Mouse (Mus musculus): ENCODE results near the gene Spryd3.
"Not testable (repeated sequence)": the region's sequence is repeated elsewhere in the genome, so short reads cannot be mapped to it uniquely, and the experiment has no call there.

Spryd3 gene

DNA sequence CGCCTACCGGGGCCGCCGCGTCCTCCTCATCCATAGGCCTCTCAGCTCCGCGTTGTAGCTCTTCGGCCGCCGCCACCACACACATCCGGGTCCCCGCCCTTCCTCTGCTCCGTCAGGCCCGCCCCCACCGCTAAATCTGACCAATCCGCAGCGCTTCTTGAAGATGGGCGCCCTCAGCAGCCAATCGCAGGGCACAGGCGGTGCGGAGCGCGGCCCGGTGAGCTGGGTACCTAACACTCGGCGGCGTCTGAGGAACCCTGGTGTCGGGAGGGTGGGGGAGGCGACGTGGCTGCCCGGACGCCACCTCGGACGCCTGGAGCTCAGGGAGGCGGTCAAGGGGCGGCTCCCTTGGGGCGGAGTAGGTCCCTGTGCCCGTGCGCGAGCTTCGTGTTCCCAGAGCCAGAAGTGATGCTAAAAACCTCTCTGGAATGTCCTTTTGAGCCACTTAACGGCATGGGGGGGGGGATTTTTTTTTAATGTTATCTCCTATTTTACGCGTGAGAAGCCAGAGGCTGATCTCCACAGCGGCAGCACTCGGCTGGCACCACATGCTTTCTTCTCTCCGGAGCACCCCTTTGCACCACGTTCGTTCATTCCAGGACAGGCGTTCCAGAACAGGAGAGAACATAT lies at the start of gene Spryd3:
TSS of gene Spryd3 (minus strand) at position 106 of the 630 bp plus-strand sequence.
- peak; percentile 96 for DNase-seq (ENCODE audit: low spot score)

DNA sequence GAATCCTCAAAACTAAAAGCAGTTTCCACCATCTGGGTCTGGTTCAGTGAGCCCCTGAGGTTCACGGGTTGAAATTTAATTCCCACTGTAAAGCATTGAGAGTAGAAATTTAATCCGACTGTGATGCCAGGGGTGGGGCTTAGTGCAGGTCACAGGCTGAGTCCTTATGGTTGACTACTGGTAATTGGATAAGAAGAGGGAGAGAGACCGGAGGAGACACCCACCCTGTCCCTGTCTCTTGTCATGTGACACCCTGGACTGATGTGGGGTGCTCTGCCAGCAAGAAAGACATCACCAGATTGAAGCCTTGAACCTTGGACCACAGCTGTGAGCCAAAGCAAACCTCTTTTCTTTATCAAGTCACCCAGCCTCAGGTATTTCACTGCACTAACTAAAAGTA lies 47.0 kb upstream of the Spryd3 start:
- no peak for DNase-seq (ENCODE audit: low spot score)

DNA sequence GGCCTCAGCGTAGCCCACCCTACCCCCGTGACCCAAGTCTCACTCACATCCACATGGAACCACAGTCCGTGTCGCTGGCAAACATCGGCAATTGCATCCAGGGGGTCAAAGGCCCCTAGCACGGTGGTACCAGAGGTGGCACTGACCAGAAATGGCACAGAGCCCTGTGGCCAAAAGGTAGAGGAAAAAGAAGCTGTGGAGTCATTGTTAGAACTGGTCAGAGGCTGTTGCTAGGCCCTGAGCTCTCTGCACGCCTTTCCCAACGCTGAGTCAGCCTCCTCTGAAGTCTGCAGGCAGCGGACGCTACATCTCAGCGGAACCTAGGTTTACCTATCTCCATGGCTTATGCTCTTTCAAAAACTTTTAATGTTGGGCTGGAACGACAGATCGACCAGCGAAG lies 43.9 kb upstream of the Spryd3 start:
- DNase-seq (ENCODE audit: low spot score), result no peak

DNA sequence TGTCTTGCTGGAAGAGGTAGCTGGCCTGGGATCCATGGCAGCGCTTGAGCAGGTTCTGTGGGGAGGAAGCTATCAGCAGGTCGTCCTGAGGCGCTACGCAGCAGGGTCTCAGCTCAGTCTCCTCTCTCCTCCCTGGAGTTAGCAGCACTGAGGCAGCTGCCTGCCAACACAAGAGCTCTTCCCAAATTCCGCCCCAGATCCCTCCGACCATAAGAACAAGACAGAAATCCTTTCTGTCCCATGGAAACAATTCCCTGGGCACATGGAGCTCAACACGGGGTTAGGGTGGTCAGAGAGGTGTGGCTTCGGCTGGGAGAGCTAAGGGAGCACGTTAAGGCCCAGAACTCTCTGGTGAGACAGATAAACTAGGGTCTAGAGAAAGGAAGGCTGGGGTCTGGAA lies 43.1 kb upstream of the Spryd3 start:
- no peak for DNase-seq (ENCODE audit: low spot score)

DNA sequence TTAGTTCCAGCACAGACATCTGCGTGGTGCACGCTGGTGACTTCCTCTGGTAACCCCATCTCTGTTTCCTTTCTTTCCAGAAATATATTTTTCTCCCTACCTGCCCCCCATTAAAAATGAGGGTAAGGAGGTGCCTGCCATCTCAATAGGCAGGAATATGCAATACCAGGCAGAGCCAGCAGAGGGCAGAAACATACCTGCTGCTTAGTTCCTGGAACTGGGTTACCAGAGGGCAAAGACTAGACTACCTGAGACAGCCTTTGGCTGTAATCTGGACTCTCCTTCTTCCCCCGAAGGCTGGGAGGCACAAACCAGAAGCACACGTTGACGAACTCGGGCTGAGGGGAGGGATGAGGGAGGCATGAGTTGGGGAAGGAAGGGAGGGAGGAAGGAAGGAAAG lies 42.2 kb upstream of the Spryd3 start:
- DNase-seq (ENCODE audit: low spot score), result peak; percentile 87

DNA sequence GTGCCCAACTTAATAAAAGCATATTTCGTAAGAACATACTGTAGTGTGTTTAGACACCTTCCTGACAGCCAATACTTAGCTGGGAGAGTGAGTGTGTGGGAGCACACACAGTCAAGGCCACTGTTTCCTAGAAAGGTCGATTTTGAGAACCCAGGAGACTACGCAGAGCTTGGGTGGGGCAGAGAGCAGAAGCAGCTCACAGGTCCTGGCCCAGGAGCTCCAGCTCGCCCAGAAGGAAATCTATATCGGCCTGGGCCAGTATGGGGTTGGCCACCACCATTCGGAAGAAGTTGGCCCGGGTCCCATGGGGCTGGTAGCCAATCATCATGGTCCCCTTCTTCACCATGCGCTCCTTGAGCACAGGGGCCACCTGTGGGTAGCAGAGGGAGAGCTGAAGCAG lies 41.4 kb upstream of the Spryd3 start:
- DNase-seq (ENCODE audit: low spot score), result no peak

DNA sequence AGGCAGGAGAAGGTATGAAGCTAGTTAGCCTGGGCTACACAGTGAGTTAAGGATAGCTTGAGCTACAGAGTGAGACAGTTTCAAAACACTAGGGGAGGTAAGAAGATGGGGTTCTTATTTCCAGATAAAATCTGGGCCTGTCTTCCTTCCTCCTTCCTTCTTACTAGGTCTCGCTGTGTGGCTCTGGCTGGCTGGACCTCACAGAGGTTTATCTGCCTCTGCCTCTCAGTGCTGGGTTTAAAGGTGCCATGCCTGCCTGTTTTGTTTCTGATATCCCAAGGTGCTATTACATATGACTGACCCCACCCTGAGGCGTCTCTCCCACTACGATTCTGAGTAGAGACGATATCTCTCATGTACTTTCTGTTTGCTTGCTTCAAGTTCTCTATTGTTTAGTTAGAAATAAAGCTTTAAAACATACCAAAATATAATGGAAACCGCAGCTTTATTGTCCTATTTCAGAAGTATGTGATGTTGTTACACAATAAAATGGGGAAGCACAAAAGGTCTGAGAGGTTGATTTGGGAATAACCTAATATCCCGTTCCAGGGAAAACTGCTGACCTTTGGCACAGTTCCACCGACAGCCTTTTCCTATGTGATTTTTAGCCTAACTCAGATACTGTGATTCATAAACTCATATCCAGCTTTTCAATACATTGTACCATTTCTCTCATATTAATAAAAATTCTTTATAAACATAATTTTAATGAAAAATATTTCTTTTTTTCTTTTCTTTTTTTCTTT lies 40.7 kb upstream of the Spryd3 start:
- no peak for DNase-seq (ENCODE audit: low spot score)

DNA sequence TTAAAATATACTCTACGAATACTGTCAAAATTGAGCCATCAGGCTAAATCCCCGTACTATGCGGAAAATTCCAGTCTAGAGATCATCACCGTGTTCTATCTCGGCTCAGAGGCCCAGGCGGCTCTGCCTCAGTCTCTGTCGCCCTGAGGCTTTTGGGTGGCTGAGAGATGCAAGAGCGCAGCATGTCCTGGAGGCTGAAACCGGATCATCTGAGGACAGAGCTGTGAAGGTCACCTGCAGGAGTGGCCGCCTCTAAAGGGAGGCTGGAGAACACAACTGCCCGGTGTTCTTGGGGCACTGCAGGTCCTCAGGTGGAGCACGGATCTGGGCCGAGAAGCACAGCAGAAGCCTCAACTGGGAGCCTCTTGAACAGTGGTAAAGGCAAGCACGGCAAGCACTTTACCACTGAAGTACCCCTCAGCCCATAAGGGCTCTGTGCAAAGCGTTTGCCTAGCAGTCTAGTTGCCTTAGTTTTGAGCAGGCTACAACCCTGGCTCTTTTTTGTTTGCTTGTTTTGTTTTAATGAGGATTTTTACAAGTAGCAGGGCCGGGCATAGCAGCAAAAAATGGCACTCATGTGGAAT lies 39.8 kb upstream of the Spryd3 start:
- no peak for DNase-seq (ENCODE audit: low spot score)

DNA sequence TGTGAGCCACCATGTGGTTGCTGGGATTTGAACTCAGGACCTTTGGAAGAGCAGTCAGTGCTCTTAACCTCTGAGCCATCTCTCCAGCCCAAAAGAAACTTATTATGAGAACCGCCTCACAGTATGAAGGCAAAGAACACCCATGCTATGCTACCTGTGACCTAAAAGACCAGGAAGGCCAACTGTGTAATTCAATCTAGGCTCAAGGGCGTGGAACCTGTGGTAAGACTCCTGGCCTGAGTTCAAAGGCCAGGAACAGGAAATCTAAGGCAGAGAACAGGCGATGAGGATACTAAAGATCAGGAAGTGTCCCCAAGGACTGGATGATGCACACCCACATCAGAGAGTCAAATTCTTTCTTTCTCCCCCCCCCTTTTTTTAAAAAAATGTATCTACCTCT lies 37.5 kb upstream of the Spryd3 start:
- DNase-seq (ENCODE audit: low spot score), result no peak

DNA sequence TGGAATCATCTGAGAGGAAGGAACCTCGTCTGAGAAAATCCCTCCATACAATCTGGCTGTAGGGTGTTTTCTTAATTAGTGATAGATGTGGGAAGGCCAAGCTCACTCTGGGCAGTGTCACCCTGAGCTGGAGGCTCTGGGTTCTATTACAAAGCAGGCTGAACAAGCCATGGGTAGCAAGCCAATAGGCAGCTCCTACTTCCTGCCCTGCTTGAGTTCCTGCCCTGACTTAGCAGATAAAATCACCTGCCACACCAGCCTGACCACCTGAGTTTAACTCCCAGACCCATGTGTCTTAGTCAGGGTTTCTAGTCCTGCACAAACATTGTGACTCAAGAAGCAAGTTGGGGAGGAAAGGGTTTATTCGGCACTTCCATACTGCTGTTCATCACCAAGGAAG lies 33.0 kb upstream of the Spryd3 start:
- DNase-seq (ENCODE audit: low spot score), result no peak

DNA sequence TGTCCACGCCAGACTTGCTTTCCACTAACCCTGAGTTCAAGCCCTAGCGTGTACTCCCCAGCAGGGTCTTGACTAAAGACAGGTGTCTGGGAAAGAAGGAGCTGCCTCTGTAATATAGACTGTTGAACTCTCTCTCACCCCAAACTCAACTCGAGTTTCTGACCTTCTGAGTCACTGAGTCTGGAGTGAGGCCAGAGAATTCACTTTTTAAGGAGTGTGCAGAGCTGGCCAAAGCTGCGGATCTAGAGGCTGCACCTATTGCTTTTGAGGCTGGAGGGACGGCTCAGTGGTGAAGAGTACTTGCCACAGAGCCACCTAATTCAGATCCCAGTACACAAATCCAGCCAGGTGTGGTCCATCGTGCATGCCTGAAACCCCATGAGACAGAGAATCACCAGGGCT lies 31.6 kb upstream of the Spryd3 start:
- no peak for DNase-seq (ENCODE audit: low spot score)

DNA sequence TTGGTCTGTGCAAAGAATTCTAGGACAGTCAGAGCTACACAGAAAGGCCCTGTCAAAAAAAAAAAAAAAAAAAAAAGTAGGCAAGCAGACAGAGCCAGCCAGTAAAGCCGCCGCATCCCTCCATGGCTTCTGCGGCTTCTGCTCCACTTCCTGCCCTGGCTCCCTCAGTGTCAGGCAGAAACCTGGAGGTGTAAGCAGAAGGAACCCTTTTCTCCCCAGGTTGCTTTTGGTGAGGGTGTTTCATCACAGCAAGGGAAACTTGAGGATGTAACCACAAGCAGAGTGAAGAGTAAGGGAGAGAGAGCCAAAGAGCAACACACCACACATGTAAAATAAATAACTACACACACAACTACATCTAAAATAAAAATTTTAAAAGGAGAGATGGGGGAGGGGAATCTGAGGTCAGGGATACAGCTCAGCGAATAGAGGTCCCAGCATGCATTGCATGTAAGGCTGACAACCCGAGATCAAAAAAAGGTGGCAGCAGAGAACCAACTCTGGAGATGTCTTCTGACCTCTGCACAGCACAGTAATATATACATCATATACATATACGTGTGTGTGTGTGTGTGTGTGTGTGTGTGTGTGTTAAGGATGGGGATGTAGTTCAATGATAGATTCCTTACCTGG lies 29.6 kb upstream of the Spryd3 start:
- no peak for DNase-seq (ENCODE audit: low spot score)

DNA sequence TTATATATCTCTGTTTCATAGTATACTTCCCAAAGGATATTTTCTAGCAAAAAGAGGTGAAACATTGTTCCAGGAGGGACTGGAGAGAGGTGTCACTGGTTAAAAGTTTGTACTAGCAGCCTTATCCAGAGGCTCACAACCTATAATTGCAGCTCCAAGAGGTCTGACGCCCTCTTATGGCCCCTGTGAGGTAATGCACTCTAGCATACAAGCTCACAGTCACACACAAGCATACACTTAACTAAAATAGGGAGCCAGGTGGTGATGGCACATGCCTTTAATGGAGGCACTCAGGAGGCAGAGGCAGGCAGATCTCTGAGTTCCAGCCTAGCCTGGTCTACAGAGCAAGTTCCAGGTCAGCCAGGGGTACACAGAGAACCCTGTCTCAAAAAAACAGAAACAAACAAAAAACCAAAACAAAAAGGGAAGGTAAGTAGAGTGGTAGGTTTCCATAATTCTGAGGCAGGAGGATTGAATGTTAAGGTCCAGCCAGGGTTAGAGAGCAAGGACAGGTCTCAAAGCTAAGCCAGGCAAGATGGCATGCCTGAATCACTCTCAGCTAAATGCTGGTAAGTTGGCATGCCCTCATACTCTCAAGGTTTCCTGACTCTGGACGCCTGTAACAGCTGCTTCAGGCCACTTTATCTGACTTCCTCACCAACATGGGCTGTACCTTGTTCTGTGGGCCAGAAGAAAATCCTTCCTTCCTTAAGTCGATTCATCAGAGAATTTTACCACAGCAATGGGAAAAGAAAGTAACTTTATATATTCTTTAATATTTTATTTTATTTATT lies 28.1 kb upstream of the Spryd3 start:
- DNase-seq (ENCODE audit: low spot score), result no peak

DNA sequence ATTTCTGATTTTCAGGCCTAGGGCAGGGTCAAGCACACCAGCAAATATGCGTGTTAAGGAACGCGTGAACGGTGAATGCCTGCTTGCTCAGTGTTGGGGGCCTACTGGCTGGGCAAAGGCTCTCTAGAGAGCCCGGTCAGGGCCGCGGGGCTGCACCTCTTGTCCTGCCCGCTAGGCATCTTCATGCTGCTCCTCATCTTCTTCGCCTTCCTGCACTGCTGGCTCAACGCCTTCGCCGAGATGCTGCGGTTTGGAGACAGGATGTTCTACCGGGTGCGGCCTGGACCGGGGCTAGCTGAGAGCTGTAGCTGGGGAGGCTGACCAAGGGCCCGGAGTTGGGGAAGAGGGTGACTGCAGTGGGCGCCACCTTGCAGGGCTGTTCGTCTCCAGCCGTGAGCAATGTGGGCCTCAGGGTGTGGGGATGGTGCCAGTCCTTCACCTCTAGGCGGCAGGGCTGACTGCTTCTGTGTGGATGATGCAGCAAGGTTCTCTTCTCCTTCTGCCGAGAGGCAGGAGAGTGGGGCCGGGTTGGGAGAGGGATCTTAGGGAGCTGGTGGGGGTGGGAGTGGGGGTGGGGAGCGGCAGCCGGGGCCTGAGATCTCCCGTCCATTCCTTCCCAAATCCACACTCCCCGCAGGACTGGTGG lies 24.5 kb upstream of the Spryd3 start:
- DNase-seq (ENCODE audit: low spot score), result no peak

DNA sequence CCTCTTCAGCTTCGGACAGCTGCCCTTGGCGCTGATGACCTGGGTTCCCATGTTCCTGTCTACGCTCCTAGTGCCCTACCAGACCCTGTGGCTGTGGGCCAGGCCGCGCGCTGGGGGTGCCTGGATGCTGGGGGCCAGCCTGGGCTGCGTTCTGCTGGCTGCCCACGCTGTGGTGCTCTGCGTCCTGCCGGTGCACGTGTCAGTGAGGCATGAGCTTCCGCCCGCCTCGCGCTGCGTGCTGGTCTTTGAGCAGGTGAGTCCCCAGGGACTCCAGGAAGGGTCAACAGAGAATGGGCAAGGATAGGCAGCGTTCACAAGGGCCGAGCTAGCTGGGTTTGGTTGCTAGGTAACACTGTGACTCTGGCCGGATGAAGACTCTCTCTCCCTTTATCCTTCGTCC lies 20.8 kb upstream of the Spryd3 start:
- peak; percentile 37 for DNase-seq (ENCODE audit: low spot score)

DNA sequence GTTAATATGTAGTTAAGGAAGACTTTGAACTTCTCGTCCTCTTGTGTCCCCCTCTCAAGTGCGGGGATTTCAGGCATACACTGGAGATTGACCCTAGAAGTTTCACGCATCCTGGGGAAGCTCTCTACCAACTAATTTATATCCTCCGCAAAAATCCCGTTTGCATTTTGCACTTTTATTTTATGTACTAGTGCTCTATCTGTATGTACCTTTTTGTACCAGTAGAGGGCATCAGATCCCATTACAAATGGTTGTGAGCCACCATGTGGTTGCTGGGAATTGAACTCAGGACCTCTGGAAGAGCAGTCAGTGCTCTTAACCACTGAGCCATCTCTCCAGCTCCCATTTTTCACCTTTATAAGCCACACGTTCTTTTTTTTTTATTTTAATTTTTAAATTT lies 19.0 kb upstream of the Spryd3 start:
- not testable (repeated sequence) for DNase-seq (ENCODE audit: low spot score)

DNA sequence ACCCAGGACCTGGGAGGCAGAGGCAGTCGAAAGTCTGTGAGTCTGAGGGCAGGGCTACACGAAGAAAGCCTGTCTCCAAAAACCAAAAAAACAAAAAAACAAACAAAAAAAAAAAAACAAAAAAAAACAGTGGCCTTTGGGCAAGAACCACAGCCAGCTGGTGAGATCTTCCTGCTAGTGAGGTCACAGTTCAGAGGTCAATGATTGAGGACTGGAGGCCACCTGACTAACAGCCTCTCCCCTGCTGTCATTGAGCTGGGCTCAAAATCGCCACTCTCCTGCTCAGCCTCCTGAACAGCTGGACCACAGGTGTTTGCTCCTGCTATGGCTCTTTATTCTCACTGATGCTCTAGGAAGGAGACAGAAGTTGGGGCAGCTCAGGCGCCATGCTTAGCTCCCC lies 16.6 kb upstream of the Spryd3 start:
- no peak for DNase-seq (ENCODE audit: low spot score)

DNA sequence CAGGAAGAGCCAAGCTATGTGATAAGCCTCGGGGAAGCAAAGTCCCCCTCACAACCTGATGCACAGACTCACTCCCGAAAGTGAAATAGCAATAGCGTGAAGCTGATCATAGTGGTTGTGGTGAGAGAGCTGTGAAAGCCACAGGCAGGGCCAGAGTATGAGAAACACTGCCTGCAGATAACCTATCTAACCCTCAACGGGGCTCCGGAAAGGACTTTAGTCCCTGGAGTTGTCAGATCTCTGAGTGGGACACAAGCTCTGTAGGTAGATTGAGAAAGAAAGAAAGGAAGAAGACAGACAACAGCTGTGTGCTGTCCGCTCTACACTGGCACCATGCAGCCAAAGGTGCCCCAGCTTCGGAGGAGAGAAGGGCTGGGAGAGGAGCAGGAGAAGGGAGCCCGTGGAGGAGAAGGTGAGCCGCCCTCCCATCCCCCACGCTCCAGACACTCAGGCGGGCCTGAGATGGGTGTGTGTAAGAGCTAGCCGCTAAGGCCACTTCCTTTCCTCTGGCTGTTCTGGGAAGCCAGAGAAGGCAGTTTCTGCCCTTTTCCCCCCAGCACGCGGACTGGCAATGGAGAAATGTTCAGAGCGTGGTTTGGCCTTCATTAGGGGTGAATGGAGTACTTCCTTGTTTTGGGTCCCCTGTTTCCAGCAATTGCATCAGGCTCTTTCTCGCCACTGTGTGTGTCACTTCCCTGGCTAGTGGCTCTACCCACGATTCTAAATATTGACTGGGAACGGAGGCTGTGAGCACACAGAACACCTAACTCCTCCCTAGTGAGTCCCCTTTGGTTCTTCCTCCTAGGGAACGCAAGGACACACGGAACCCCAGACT lies 14.5 kb upstream of the Spryd3 start, which contains the start of gene Soat2:
TSS of gene Soat2 (plus strand) at position 226 of the 835 bp plus-strand sequence.
- DNase-seq (ENCODE audit: low spot score), result no peak

DNA sequence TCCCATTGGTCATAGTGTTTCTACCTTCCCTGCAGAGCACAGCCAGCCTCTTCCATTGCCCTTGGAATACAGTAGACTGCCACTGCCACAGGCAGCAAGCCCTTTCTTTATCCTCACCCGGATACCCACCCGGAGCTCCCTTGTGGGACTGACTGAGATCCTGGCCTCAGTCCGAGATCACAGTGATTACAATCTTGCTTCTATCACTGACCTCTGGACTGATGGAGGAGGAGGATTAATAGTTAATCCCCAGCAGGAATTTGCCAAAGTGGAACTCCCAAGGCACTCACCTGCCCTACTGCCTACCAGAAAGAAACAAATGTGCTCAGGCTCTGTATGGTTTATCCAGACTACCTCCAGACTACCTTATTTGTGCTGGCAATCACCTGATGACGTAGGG lies 13.5 kb upstream of the Spryd3 start:
- DNase-seq (ENCODE audit: low spot score), result no peak

DNA sequence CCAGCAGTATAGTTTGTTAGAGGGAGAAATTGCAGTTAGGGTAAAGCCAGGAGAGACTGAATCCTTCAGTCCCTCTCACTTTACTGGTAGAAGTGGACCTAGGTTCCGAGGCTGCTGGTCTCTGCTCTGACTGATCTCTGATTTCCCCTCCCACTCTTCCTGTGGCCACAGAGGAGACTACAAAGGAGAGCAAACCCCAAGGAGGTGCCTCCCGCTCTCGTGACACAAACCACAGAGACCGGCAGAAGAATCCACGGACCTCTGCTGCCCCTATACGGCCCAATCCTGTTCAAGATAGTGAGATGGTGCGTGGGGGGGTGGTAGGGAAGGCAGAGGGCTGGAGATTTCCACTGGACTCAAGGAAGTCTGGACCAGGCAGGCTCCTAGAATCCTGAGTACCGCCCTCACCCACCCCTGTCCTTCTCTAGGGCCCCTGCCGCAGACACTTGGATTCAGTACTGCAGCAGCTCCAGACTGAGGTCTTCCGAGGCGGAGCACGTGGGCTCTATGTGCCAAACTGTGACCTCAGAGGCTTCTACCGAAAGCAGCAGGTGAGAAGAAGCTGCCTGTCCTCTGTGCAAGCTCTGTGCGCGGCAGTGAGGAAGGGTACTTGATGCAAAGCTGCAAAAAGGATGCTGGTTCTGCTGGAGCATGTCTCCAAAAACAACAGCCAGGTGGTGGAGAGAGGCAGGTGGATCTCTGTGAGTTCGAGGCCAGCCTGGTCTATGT lies 11.8 kb upstream of the Spryd3 start:
- no peak for DNase-seq (ENCODE audit: low spot score)

Measured in retina, embryonic 14.5 days (tissue).